Mouse (Mus musculus): ENCODE results near the gene Camk2d.

DNA sequence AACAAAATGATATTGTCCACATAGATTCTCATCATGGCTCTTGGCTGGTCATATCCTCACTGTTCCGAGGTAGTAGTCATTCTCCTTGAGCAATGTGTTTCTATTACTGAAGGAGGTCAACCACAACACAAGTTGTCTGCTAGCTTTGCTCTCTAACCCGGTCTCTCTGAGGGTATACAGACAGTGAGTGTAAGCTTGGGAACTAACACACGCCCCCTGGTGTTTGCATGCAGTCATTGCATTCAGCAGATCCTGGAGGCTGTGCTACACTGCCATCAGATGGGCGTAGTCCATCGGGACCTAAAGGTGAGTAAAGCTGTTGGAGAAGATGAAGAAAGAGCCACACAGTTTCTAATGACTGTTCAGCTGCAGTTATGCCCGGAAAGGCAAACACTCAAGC is 175.4 kb downstream of the Camk2d start:
- TF ChIP-seq CTCF (IDR thresholded peaks at IDR 0.05; ENCODE audit: insufficient read depth, low read depth, low read length): peak; percentile 27; the same call in 1 of the 2 replicates
- TF ChIP-seq POLR2A (IDR thresholded peaks at IDR 0.05; ENCODE audit: insufficient read depth, low read depth, low read length): no peak

Data from olfactory bulb, adult 2 months (tissue).